Mouse (Mus musculus): ENCODE data around the gene Pmpcb. TPM values are rescaled to one million over a fixed set of nuclear protein-coding genes. Genes with fewer than 3 reads are reported as not detected.

Pmpcb gene
- total RNA-seq, 2 experiments from 2014 or later, result 124 to 132 TPM

GRCm38 (mm10) chr5:21724872-21725271 is 12.1 kb upstream of the Pmpcb start:
- intact Hi-C loops (cut with DNase I; ENCODE audit: low total_unique reads), result no loop called here
- DNase-seq, result no peak

- intact Hi-C loops (cut with DNase I; ENCODE audit: low total_unique reads), result no loop called here
- DNase-seq, result no peak
Observed at GRCm38 (mm10) chr5:21729107-21729506, 7.8 kb upstream of the Pmpcb start.

GRCm38 (mm10) chr5:21732177-21732911 is 4.6 kb upstream of the Pmpcb start:
- intact Hi-C loops (cut with DNase I; ENCODE audit: low total_unique reads), result loop anchor here (10.0 kb wide), 1 partner anchor 52 kb away; the partner anchor contains the start of genes Dnajc2 and Psmc2

GRCm38 (mm10) chr5:21732930-21733329 is 4.0 kb upstream of the Pmpcb start:
- intact Hi-C loops (cut with DNase I; ENCODE audit: low total_unique reads), result loop anchor here (10.0 kb wide), 1 partner anchor 52 kb away; the partner anchor contains the start of genes Dnajc2 and Psmc2
- peak; percentile 37 for DNase-seq

More at GRCm38 (mm10) chr5:21732177-21732911, 4.6 kb upstream of the Pmpcb start:
- no peak for DNase-seq

GRCm38 (mm10) chr5:21735100-21735499 is 1.8 kb upstream of the Pmpcb start:
- no peak for DNase-seq
- intact Hi-C loops (cut with DNase I; ENCODE audit: low total_unique reads), result loop anchor here (5.0 to 10.0 kb wide), 2 partner anchors 50 to 63 kb away; partner anchors contain the start of genes Dnajc2 and Psmc2

GRCm38 (mm10) chr5:21735584-21735983 is 1.4 kb upstream of the Pmpcb start:
- intact Hi-C loops (cut with DNase I; ENCODE audit: low total_unique reads), result loop anchor here (5.0 to 10.0 kb wide), 2 partner anchors 49 to 63 kb away; partner anchors contain the start of genes Dnajc2 and Psmc2

GRCm38 (mm10) chr5:21736046-21736445 is 895 bp upstream of the Pmpcb start:
- no peak for DNase-seq

More at GRCm38 (mm10) chr5:21735584-21735983, 1.4 kb upstream of the Pmpcb start:
- peak; percentile 79 for DNase-seq

GRCm38 (mm10) chr5:21737620-21738019 is 679 bp downstream of the Pmpcb start:
- intact Hi-C loops (cut with DNase I; ENCODE audit: low total_unique reads), result loop anchor here (5.0 to 10.0 kb wide), 2 partner anchors 47 to 65 kb away; partner anchors contain the start of genes Dnajc2 and Psmc2
- DNase-seq, result no peak

More at GRCm38 (mm10) chr5:21736046-21736445, 895 bp upstream of the Pmpcb start:
- intact Hi-C loops (cut with DNase I; ENCODE audit: low total_unique reads), result loop anchor here (5.0 to 10.0 kb wide), 2 partner anchors 49 to 64 kb away; partner anchors contain the start of genes Dnajc2 and Psmc2

- intact Hi-C loops (cut with DNase I; ENCODE audit: low total_unique reads), result loop anchor here (5.0 to 10.0 kb wide), 2 partner anchors 46 to 67 kb away; partner anchors contain the start of genes Dnajc2 and Psmc2
- no peak for DNase-seq
Observed at GRCm38 (mm10) chr5:21739120-21739519, 2.2 kb downstream of the Pmpcb start.

GRCm38 (mm10) chr5:21739881-21740280 is 2.9 kb downstream of the Pmpcb start:
- intact Hi-C loops (cut with DNase I; ENCODE audit: low total_unique reads), result loop anchor here (5.0 to 10.0 kb wide), 2 partner anchors 45 to 68 kb away; partner anchors contain the start of genes Dnajc2 and Psmc2
- no peak for DNase-seq

- DNase-seq, result no peak
- intact Hi-C loops (cut with DNase I; ENCODE audit: low total_unique reads), result no loop called here
Observed at GRCm38 (mm10) chr5:21743606-21744005, 6.7 kb downstream of the Pmpcb start.

- DNase-seq, result no peak
- intact Hi-C loops (cut with DNase I; ENCODE audit: low total_unique reads), result no loop called here
Observed at GRCm38 (mm10) chr5:21744651-21745050, 7.7 kb downstream of the Pmpcb start.

- no peak for DNase-seq
- intact Hi-C loops (cut with DNase I; ENCODE audit: low total_unique reads), result no loop called here
Observed at GRCm38 (mm10) chr5:21745966-21746365, 9.0 kb downstream of the Pmpcb start.

GRCm38 (mm10) chr5:21768506-21768905 is 31.6 kb downstream of the Pmpcb start:
- no peak for DNase-seq
- intact Hi-C loops (cut with DNase I; ENCODE audit: low total_unique reads), result no loop called here

- DNase-seq, result no peak
- intact Hi-C loops (cut with DNase I; ENCODE audit: low total_unique reads), result no loop called here
Observed at GRCm38 (mm10) chr5:21769841-21770240, 32.9 kb downstream of the Pmpcb start.

- intact Hi-C loops (cut with DNase I; ENCODE audit: low total_unique reads), result no loop called here
Observed at GRCm38 (mm10) chr5:21776491-21776890, 39.5 kb downstream of the Pmpcb start.

GRCm38 (mm10) chr5:21784161-21785052 is 47.5 kb downstream of the Pmpcb start:
- DNase-seq, result peak; percentile 9
- intact Hi-C loops (cut with DNase I; ENCODE audit: low total_unique reads), result loop anchor here (10.0 kb wide), 1 partner anchor 50 kb away; the partner anchor contains the start of gene Pmpcb

More at GRCm38 (mm10) chr5:21776491-21776890, 39.5 kb downstream of the Pmpcb start:
- no peak for DNase-seq

- peak; percentile 90 for DNase-seq
- intact Hi-C loops (cut with DNase I; ENCODE audit: low total_unique reads), result loop anchor here (10.0 kb wide), 1 partner anchor 50 kb away; the partner anchor contains the start of gene Pmpcb
Observed at GRCm38 (mm10) chr5:21785053-21785452, 48.1 kb downstream of the Pmpcb start, which contains the start of the genes Dnajc2 and Psmc2. TSS of gene Dnajc2 (minus strand) at chr5:21785251. TSS of gene Psmc2 (plus strand) at chr5:21785283.

GRCm38 (mm10) chr5:21785776-21786175 is 48.8 kb downstream of the Pmpcb start:
- no peak for DNase-seq
- intact Hi-C loops (cut with DNase I; ENCODE audit: low total_unique reads), result loop anchor here (10.0 kb wide), 1 partner anchor 51 kb away; the partner anchor contains the start of gene Pmpcb

Data from gastrocnemius, postnatal 14 days (tissue).